Mouse (Mus musculus) erythroid progenitor cell, adult 5-6 weeks (primary cell): ENCODE measurements around the gene Serpinb6b. TPM values are rescaled to one million over a fixed set of nuclear protein-coding genes. Genes with fewer than 3 reads are reported as not detected.

Experiments used
- ATAC-seq: replicated peaks from 2 replicates; pipeline ENCODE4 v1.8.0; 2016; ENCODE audit warnings: moderate number of reproducible peaks, mild to moderate bottlenecking, moderate TSS enrichment, inconsistent platforms; ENCODE audit not compliant: poor library complexity, low FRiP score, severe bottlenecking
- total RNA-seq, 2 experiments: library from RNA; stranded (forward) in 1 of 2; stranded (reverse) in 1 of 2; fragments of 150-400 nt in 1 of 2; fragments of 186-747, 209-891 nt in 1 of 2; gene quantifications; 2 replicates each; pipeline versions ENCODE4 v1.2.3 to v1.2.4; 2015 to 2017; ENCODE audit warnings: low replicate concordance in 2 of 2

The Serpinb6b gene
- total RNA-seq, 2 experiments from 2014 or later = 16.6 to 18.9 TPM

DNA sequence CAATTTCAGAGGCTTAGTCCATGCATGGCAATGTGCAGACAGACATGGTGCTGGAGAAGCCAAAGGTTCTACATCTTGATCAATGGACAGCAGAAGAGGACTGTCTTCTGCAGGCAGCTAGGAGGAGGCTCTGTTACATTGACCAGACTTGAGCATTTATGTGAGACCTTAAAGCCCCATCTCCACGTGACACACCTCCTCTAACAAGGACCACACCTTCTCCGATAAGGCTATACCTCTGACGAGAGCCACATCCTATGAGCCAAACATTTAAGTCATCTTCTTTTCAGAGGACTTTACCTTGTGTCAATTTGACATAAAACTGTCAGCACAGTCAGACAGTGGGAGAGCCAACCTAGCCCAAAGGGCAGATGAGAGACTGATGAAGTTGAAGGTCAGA is 5.8 kb downstream of the Serpinb6b start:
- 0 out of 2 replicates have a peak, but pooled peaks have one; percentile 17 for ATAC-seq

GRCm38 (mm10) chr13:32974268-32974667 is 9.3 kb downstream of the Serpinb6b start:
- ATAC-seq = no peak

DNA sequence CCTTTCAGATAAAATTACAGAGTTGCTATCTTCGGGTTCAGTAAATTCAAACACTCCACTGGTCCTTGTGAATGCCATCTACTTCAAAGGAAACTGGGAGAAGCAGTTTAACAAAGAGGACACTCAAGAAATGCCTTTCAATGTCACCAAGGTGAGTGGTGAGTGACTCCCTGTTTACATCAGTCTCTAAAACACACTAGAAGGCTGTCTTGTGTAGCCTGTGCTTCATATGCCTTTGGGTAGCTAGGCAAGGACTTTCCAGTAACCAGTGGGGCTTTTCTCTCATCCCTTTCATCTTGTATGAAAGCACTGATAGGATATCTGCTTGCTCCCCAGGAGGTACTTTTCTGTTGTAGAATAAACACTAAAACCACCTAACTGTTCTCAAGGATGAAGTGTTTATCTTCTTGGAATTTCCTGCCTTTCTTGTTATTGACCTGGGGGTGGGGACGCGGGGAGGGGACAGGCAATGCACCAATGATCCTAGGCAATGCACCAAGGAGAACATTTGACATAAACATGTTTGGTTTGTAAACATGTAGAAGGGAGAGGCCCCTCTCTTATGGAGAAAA is 10.0 kb downstream of the Serpinb6b start:
- no peak for ATAC-seq

DNA sequence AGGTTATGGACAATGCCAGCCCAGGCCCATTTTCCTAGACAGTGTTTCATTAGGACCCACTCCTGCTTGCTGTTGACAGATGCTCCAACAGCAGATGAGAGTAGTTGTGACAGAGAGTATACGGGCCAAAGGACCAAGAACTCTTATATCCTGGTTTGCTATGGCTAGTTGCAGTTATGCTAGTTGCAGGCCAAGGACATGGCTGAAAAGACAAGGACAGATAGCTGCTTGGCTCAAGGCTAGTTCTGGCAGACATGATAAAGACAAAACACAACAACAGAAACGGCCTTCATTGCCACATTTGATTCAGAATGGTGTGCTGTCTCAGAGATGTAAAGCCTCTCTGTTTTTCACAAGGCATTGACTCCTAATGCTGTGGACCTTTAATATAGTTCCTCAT is 10.7 kb downstream of the Serpinb6b start:
- ATAC-seq = no peak

DNA sequence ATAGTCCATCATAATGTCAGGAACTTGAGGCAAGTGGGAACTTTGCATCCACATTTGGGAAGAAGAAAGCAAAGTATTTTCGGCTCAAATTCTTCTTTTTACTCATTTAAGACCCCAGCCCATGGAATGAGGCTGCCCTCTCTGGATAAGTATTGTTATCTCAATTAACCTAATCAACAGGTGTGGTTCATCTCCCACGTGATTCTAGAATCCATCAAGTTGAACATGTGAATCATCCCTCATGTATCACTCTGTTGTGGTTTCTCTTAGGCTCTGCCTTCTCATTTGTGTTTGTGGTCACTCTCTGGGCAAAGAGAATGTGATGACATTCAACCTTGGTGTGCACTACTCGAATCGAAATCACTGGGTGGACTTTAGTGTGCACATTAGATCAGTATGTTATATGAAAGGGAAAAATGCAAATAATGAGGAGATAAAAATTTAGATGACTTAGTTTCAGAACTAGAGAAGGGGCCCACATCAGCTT is 17.6 kb downstream of the Serpinb6b start:
- no peak for ATAC-seq

DNA sequence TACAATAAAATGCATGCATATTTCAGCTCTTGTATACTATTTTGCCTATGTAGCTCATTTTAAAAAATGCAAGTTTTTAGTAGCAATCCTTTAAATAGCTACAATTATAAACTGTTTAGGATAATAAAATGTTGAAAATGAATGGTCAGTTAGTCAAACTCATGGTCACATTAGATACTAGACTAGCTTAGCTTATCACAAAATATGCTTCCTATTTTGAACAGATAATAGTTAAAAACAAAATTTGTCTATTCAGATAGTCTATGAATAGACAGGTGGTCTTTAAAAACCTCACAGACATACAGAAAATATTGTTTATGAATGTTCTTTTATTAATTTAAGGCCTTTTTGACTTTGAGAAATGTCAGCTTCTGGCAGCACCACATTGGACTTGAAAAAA is 21.2 kb downstream of the Serpinb6b start:
- ATAC-seq = no peak; the same call in 1 of the 2 replicates

- ATAC-seq = peak; percentile 98
These were observed 28.3 kb downstream of the Serpinb6b start for GRCm38 (mm10) chr13:32993152-32993893.

DNA sequence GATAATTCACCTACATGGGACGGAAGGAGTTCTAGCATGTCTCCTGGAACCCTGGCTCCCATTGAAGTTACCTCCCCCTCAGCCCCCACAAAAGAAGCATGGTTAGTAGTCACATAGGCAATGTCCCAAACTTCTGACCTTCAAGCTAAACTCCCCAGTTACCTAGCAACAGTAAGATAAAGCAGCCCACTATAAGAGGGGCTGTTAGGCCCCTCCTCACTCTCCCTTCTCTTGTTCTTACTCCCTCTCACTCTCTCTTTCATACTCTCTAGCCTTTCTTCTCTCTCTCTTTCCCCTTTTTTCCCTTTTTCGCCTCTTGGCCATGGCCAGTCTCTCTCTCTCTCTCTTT is 28.9 kb downstream of the Serpinb6b start:
- no peak for ATAC-seq

- no peak for ATAC-seq
These were observed 30.0 kb downstream of the Serpinb6b start for GRCm38 (mm10) chr13:32995051-32995450.

- ATAC-seq = no peak
These were observed 36.3 kb downstream of the Serpinb6b start for GRCm38 (mm10) chr13:33001341-33001740.

DNA sequence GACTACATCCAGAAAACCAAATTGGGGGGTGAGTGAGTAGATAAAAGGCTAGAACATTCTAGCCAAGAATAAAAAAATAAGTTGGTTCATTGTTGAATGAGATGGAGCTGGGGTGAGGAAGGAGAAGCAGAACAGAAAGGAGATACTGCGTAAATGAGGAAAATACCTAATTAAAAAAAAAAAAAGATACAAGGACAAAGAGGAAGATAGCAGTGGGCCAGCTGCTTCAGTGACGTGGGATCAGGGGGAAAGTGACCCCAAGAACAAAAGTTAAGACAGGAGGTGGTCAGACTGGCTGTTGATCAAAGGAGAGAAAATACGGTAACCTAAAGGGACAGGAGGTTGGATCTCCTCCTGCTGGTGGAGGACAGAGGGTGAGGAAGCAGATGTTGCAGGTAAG is 37.9 kb downstream of the Serpinb6b start, which contains the start of gene Serpinb9:
Gene Serpinb9 (plus strand): TSS at position 301 of the 400 bp plus-strand sequence.
- no peak for ATAC-seq

- peak; percentile 76 for ATAC-seq
These were observed 38.8 kb downstream of the Serpinb6b start for GRCm38 (mm10) chr13:33003523-33004413.

GRCm38 (mm10) chr13:33004414-33005105 is 39.6 kb downstream of the Serpinb6b start:
- peak; percentile 86 for ATAC-seq

DNA sequence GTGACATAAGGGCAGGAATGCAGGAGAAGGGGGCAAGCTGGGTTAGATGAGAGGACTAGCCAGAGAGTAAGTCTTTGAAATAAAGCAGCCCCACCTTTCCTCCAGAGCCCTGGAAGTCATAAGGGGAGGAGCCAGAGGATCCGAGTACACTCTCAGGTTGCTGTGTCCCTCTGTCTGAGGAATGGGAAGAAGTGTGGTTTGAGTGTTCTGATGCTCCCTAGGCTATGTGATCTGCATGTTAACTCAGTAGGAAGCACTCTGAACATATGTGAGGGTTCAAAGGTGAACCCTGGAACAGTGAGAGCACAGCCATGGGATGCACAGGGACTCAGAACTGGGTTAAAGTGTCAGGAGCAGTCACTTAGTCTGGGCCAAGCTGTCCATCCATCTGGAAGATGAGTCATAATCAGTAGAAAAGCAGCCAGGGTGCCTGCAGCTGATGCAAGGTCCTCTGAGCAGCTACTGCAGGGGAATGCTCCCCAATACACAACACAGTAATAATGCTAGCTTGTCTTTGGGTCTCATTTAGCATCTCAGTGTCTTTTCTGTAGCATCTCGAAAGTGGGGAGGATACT is 40.6 kb downstream of the Serpinb6b start:
- peak; percentile 28; the same call in 1 of the 2 replicates for ATAC-seq

- ATAC-seq = no peak
These were observed 41.5 kb downstream of the Serpinb6b start for GRCm38 (mm10) chr13:33006555-33006954.

- ATAC-seq = no peak
These were observed 47.4 kb downstream of the Serpinb6b start for GRCm38 (mm10) chr13:33012395-33012794.

- no peak for ATAC-seq
These were observed 48.3 kb downstream of the Serpinb6b start for GRCm38 (mm10) chr13:33013271-33013670.

GRCm38 (mm10) chr13:33022371-33022770 is 57.4 kb downstream of the Serpinb6b start:
- no peak for ATAC-seq

- peak; percentile 81 for ATAC-seq
These were observed 61.5 kb downstream of the Serpinb6b start for GRCm38 (mm10) chr13:33026427-33027057.
